40 mouse cellular contexts compared by ENCODE assay signal in genomic region chr9:54915576-54915975, GRCm38 (mm10). TPM values are rescaled to one million over a fixed set of nuclear protein-coding genes. Genes with fewer than 3 reads are reported as not detected.
"Had no signal": no experiment of that assay in that cellular context is flagged by ENCODE, and none has a peak within 500 bp of the region (broad histone marks: within the 10 kb centered on the region; RNA-seq: fewer than 3 reads in every experiment).

No protein-coding gene starts in this region.

- H3K36me3 ChIP-seq: midbrain, embryonic 15.5 days had no signal

- H3K4me2 ChIP-seq: limb, embryonic 12.5 days; limb, embryonic 13.5 days; limb, embryonic 15.5 days; liver, embryonic 11.5 days; liver, embryonic 12.5 days; liver, embryonic 13.5 days; liver, embryonic 15.5 days; lung, embryonic 14.5 days; lung, embryonic 15.5 days; midbrain, embryonic 12.5 days; midbrain, embryonic 13.5 days; midbrain, embryonic 15.5 days; neural tube, embryonic 12.5 days had no signal

- H3K27me3 ChIP-seq: limb, embryonic 12.5 days; limb, embryonic 13.5 days; limb, embryonic 15.5 days; liver, embryonic 13.5 days; lung, embryonic 15.5 days; midbrain, embryonic 12.5 days; midbrain, embryonic 13.5 days; midbrain, embryonic 15.5 days; neural tube, embryonic 12.5 days had no signal

- H3K9ac ChIP-seq: limb, embryonic 12.5 days; limb, embryonic 13.5 days; limb, embryonic 15.5 days; liver, embryonic 12.5 days; liver, embryonic 13.5 days; liver, embryonic 14.5 days; liver, embryonic 15.5 days; liver, postnatal 0 days; lung, embryonic 14.5 days; lung, embryonic 15.5 days; midbrain, embryonic 12.5 days; midbrain, embryonic 13.5 days; midbrain, embryonic 15.5 days; neural tube, embryonic 12.5 days had no signal

- DNase-seq: left cerebral cortex, postnatal 4 days; liver; liver, embryonic 13.5 days; liver, postnatal 0 days; lung, adult 18-20 months; lung, adult 2 months; lung, embryonic 14.5 days; lung, postnatal 14 days; lung, postnatal 36 days; lung, postnatal 4 days had no signal

- H3K4me3 ChIP-seq: left cerebral cortex, adult 2 months; limb, embryonic 10.5 days; limb, embryonic 12.5 days; limb, embryonic 13.5 days; limb, embryonic 15.5 days; liver, embryonic 12.5 days; liver, embryonic 13.5 days; liver, embryonic 15.5 days; lung, embryonic 15.5 days; megakaryocyte, embryonic 14.5 days; midbrain, embryonic 10.5 days; midbrain, embryonic 12.5 days; midbrain, embryonic 13.5 days; midbrain, embryonic 15.5 days; myocyte; neural tube, embryonic 12.5 days had no signal

- H3K4me1 ChIP-seq: midbrain, embryonic 12.5 days had no signal

- H3K27ac ChIP-seq: left cerebral cortex, adult 2 months; limb, embryonic 10.5 days; limb, embryonic 12.5 days; limb, embryonic 13.5 days; limb, embryonic 15.5 days; liver, embryonic 12.5 days; liver, embryonic 13.5 days; liver, embryonic 14.5 days; liver, embryonic 15.5 days; lung, embryonic 15.5 days; macrophage; midbrain, embryonic 10.5 days; midbrain, embryonic 12.5 days; midbrain, embryonic 13.5 days; midbrain, embryonic 15.5 days; neural tube, embryonic 12.5 days had no signal

- H3K9me3 ChIP-seq: limb, embryonic 10.5 days; limb, embryonic 12.5 days; limb, embryonic 13.5 days; limb, embryonic 15.5 days; liver, embryonic 13.5 days; liver, embryonic 15.5 days; lung, embryonic 15.5 days; midbrain, embryonic 10.5 days; midbrain, embryonic 12.5 days; midbrain, embryonic 13.5 days; midbrain, embryonic 15.5 days; neural tube, embryonic 12.5 days had no signal

- ATAC-seq: liver, postnatal 0 days; lung, postnatal 0 days; midbrain, embryonic 16.5 days had no signal

RNA-seq across cellular contexts. Expression of gene Hykk, which starts 1.5 kb away (rescaled TPM):
- total RNA-seq: megakaryocyte-erythroid progenitor cell, adult 5-6 weeks; monocyte, adult 5-6 weeks had no signal

RNA-seq across cellular contexts. Expression of gene AY074887, which starts 35.2 kb away (rescaled TPM):
- total RNA-seq: left cerebral cortex, adult 2 months; left cerebral cortex, adult 8-10 months; left cerebral cortex, postnatal 10 days; left cerebral cortex, postnatal 14 days; left cerebral cortex, postnatal 25 days; left cerebral cortex, postnatal 36 days; left cerebral cortex, postnatal 4 days; liver, adult 2 months; megakaryocyte, adult 5-6 weeks; megakaryocyte-erythroid progenitor cell, adult 5-6 weeks; midbrain, postnatal 0 days; monocyte, adult 5-6 weeks had no signal
- polyA plus RNA-seq: liver, adult 2 months; lung, adult 2 months; macrophage had no signal
